Mouse (Mus musculus): ENCODE data around the gene Macf1.

Macf1 gene

DNA sequence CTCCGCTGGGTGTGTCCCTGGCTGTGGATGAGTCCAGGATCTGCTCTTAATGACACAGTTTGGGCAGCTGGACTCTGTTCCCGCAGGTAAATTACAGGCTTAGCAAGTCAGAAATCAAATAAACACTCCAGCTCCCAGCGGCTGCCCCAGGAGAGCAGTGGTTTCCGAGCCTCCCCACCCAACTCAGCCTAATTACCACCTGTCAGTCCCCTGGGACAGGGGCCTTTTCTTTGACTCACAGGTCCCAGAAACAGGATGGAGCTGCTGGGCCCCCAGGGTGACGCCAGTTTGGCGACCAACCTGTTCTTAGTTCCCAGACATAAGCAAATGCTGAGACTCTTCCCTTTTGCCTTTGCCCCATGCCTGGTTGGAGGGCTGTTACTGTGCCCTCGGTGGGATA is 372.3 kb downstream of the Macf1 start:
- DNase-seq (ENCODE audit: low read depth, low spot score), result no peak

GRCm38 (mm10) chr4:123308292-123308691 is 375.9 kb downstream of the Macf1 start:
- DNase-seq (ENCODE audit: low read depth, low spot score), result peak; percentile 55

DNA sequence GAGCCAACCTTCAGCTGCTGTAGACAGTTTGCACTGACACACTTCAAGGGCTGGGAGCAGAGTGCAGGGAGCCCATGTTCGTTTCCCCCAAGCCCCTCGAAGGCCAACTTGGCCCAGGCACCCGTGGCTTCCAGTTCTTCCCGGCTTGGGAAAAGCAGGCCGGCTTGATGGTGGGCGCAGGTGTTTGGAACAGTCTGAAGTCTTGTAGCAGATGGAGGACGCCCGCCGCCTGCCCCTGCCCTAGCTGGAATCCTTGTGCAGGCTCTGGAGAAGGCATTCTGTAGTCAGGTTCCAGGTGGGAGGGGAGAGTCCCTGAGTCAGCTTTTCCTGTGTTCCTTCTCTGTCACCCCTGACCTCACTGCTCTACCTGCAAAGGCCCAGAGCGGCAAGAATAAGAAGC is 377.2 kb downstream of the Macf1 start:
- DNase-seq (ENCODE audit: low read depth, low spot score), result peak; percentile 47

DNA sequence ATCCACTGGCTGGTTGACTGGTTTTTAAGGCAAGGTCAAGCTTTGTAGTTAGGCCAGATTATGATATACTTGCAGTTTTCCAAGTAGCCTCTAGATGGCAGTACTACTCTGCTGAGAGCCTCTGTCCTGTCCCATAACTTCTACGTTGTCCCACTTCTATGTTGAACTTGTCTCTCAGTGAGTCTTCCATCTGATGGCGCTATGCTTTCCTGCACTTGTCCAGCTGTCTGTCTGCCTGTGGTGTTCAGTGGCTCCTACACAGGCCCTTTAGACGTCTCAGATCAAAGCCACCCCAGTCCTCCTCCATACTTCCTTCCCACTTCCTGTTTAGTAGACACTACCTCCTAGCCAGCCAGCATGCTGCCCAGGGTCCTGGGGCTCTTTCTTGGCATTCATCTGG is 378.4 kb downstream of the Macf1 start:
- peak; percentile 81 for DNase-seq (ENCODE audit: low read depth, low spot score)
